Mouse (Mus musculus) midbrain, embryonic 13.5 days (tissue): ENCODE data around the gene Olfr573-ps1. TPM values are rescaled to one million over a fixed set of nuclear protein-coding genes. Genes with fewer than 3 reads are reported as not detected.

ENCODE experiments used
- ATAC-seq: fragments of 200-750 bp; cut with Nextera tagmentation; 2 replicates; pipeline ENCODE4 v1.8.0; 2017; ENCODE audit warnings: mild to moderate bottlenecking, moderate TSS enrichment, moderate library complexity
- H3K27ac ChIP-seq: fragments of 300-500 bp; sonication (generic); 2 replicates; pipeline ENCODE4 v1.5.1; 2015; ENCODE audit warnings: inconsistent platforms, mild to moderate bottlenecking, moderate library complexity
- H3K27me3 ChIP-seq: fragments of 300-500 bp; sonication (generic); 2 replicates; pipeline ENCODE4 v1.6.1; 2015; ENCODE audit warnings: mild to moderate bottlenecking, inconsistent platforms
- H3K36me3 ChIP-seq: fragments of 300-500 bp; sonication (generic); 2 replicates; pipeline ENCODE4 v1.6.1; 2015; ENCODE audit warnings: mild to moderate bottlenecking, inconsistent platforms
- H3K4me1 ChIP-seq: fragments of 300-500 bp; sonication (generic); replicated peaks from 2 replicates; pipeline ENCODE4 v1.6.1; 2015; ENCODE audit warnings: inconsistent platforms
- H3K4me2 ChIP-seq: fragments of 300-500 bp; sonication (generic); replicated peaks from 2 replicates; pipeline ENCODE4 v1.6.1; 2015; ENCODE audit warnings: moderate library complexity, mild to moderate bottlenecking, inconsistent platforms
- H3K4me3 ChIP-seq: fragments of 300-500 bp; sonication (generic); replicated peaks from 2 replicates; pipeline ENCODE4 v1.5.1; 2015; ENCODE audit warnings: mild to moderate bottlenecking, inconsistent platforms
- H3K9ac ChIP-seq: fragments of 300-500 bp; sonication (generic); replicated peaks from 2 replicates; pipeline ENCODE4 v1.6.1; 2015; ENCODE audit warnings: mild to moderate bottlenecking, inconsistent platforms
- H3K9me3 ChIP-seq: fragments of 300-500 bp; sonication (generic); 2 replicates; pipeline ENCODE4 v1.6.1; 2016; ENCODE audit warnings: mild to moderate bottlenecking, inconsistent platforms
- WGBS: fragments of 180-500 bp; shearing (Covaris S2); methylation state at CpG from one replicate; pipeline ENCODE4 v1.1.7; 2015; 5-methylcytosine and 5-hydroxymethylcytosine counted together
- polyA plus RNA-seq: library from polyadenylated mRNA; unstranded; fragments of >200 nt; fragmentation: Nextera tagmentation; extraction: Ambion mirVana; gene quantifications from 2 replicates; pipeline ENCODE4 v1.2.1, GENCODE M21; 2015

The Olfr573-ps1 gene
- polyA plus RNA-seq, result not detected in 2 replicates

GRCm38 (mm10) chr7:102942475-102942874 lies at the start of gene Olfr573-ps1:
Gene Olfr573-ps1 (minus strand): TSS chr7:102942575.
- no peak for ATAC-seq
- Histone ChIP-seq H3K27me3 (no peaks in the 10 kb centered on the region), H3K9me3 (no peaks in the 10 kb centered on the region), H3K4me3 (no peak within 1 kb of the TSS), H3K36me3 (no peaks in the 10 kb centered on the region), H3K4me2 (no peak within 1 kb of the TSS), H3K9ac (no peak within 1 kb of the TSS), H3K4me1 (no peaks in the 10 kb centered on the region), H3K27ac (no peak within 1 kb of the TSS)
- WGBS, result 90% methylated on average over 2 of the region's 2 CpGs

- no peak within 1 kb of the TSS for H3K4me2 ChIP-seq
- no peaks in the 10 kb centered on the region for H3K27me3 ChIP-seq
- no peaks in the 10 kb centered on the region for H3K36me3 ChIP-seq
- no peak for ATAC-seq
- WGBS, result 84% methylated on average over 3 of the region's 3 CpGs
- H3K9ac ChIP-seq, result no peak within 1 kb of the TSS
- peaks cover 2% of the 10 kb centered on the region; the same call in 1 of the 2 replicates for H3K9me3 ChIP-seq
- no peak within 1 kb of the TSS for H3K4me3 ChIP-seq
- no peaks in the 10 kb centered on the region for H3K4me1 ChIP-seq
- no peak within 1 kb of the TSS for H3K27ac ChIP-seq
Measured at GRCm38 (mm10) chr7:102989224-102989623, 46.8 kb upstream of the Olfr573-ps1 start, which contains the start of gene Olfr578. Gene Olfr578 (minus strand): TSS chr7:102989324.

- H3K4me3 ChIP-seq, result no peak within 1 kb of the TSS
- no peak within 1 kb of the TSS for H3K9ac ChIP-seq
- no peaks in the 10 kb centered on the region for H3K9me3 ChIP-seq
- no peaks in the 10 kb centered on the region for H3K36me3 ChIP-seq
- no peak within 1 kb of the TSS for H3K4me2 ChIP-seq
- no peaks in the 10 kb centered on the region for H3K27me3 ChIP-seq
- no peak for ATAC-seq
- H3K27ac ChIP-seq, result no peak within 1 kb of the TSS
- no peaks in the 10 kb centered on the region for H3K4me1 ChIP-seq
- 88% methylated on average over 2 of the region's 2 CpGs for WGBS
Measured at GRCm38 (mm10) chr7:102975843-102976242, 33.5 kb upstream of the Olfr573-ps1 start, which contains the start of gene Olfr577. Gene Olfr577 (minus strand): TSS chr7:102975943.

GRCm38 (mm10) chr7:102974399-102974798 lies 32.0 kb upstream of the Olfr573-ps1 start:
- H3K4me3 ChIP-seq, result no peak overlapping the region
- no peaks in the 10 kb centered on the region for H3K4me1 ChIP-seq
- no peaks in the 10 kb centered on the region for H3K36me3 ChIP-seq
- ATAC-seq, result no peak
- H3K27ac ChIP-seq, result no peak overlapping the region
- 32% methylated on average over 1 of the region's 1 CpGs for WGBS
- H3K9ac ChIP-seq, result no peak overlapping the region
- H3K27me3 ChIP-seq, result no peaks in the 10 kb centered on the region
- no peaks in the 10 kb centered on the region for H3K9me3 ChIP-seq
- H3K4me2 ChIP-seq, result no peak overlapping the region

GRCm38 (mm10) chr7:102962360-102962759 lies 20.0 kb upstream of the Olfr573-ps1 start, which contains the start of gene Olfr576:
Gene Olfr576 (plus strand): TSS chr7:102962660.
- ATAC-seq, result no peak
- H3K36me3 ChIP-seq, result no peaks in the 10 kb centered on the region
- H3K9ac ChIP-seq, result no peak within 1 kb of the TSS
- H3K27me3 ChIP-seq, result no peaks in the 10 kb centered on the region
- WGBS, result 61% methylated on average over 2 of the region's 2 CpGs
- H3K4me3 ChIP-seq, result no peak within 1 kb of the TSS
- H3K4me2 ChIP-seq, result no peak within 1 kb of the TSS
- no peaks in the 10 kb centered on the region for H3K9me3 ChIP-seq
- no peaks in the 10 kb centered on the region for H3K4me1 ChIP-seq
- no peak within 1 kb of the TSS for H3K27ac ChIP-seq

GRCm38 (mm10) chr7:102958593-102958992 lies 16.2 kb upstream of the Olfr573-ps1 start, which contains the start of gene Olfr575:
Gene Olfr575 (minus strand): TSS chr7:102958775.
- H3K9me3 ChIP-seq, result no peaks in the 10 kb centered on the region
- H3K4me3 ChIP-seq, result no peak within 1 kb of the TSS
- H3K4me2 ChIP-seq, result no peak within 1 kb of the TSS
- WGBS, result 74% methylated on average over 1 of the region's 1 CpGs
- no peak within 1 kb of the TSS for H3K9ac ChIP-seq
- no peak within 1 kb of the TSS for H3K27ac ChIP-seq
- H3K4me1 ChIP-seq, result no peaks in the 10 kb centered on the region
- no peaks in the 10 kb centered on the region for H3K27me3 ChIP-seq
- ATAC-seq, result no peak
- no peaks in the 10 kb centered on the region for H3K36me3 ChIP-seq

- H3K9me3 ChIP-seq, result no peaks in the 10 kb centered on the region
- no peak overlapping the region for H3K4me3 ChIP-seq
- H3K4me1 ChIP-seq, result no peaks in the 10 kb centered on the region
- no peak overlapping the region for H3K9ac ChIP-seq
- no peaks in the 10 kb centered on the region for H3K27me3 ChIP-seq
- no peak overlapping the region for H3K4me2 ChIP-seq
- H3K27ac ChIP-seq, result no peak overlapping the region
- no peak for ATAC-seq
- WGBS, result 82% methylated on average over 3 of the region's 3 CpGs
- H3K36me3 ChIP-seq, result no peaks in the 10 kb centered on the region
Measured at GRCm38 (mm10) chr7:102958137-102958536, 15.8 kb upstream of the Olfr573-ps1 start.

GRCm38 (mm10) chr7:102950732-102951131 lies 8.4 kb upstream of the Olfr573-ps1 start:
- ATAC-seq, result no peak
- H3K27ac ChIP-seq, result no peak overlapping the region
- 81% methylated on average over 1 of the region's 1 CpGs for WGBS
- no peak overlapping the region for H3K9ac ChIP-seq
- H3K9me3 ChIP-seq, result no peaks in the 10 kb centered on the region
- H3K36me3 ChIP-seq, result no peaks in the 10 kb centered on the region
- H3K4me2 ChIP-seq, result no peak overlapping the region
- H3K4me1 ChIP-seq, result no peaks in the 10 kb centered on the region
- no peaks in the 10 kb centered on the region for H3K27me3 ChIP-seq
- no peak overlapping the region for H3K4me3 ChIP-seq

GRCm38 (mm10) chr7:102948167-102948566 lies 5.8 kb upstream of the Olfr573-ps1 start, which contains the start of gene Olfr574:
Gene Olfr574 (plus strand): TSS chr7:102948467.
- Histone ChIP-seq H3K4me2 (no peak within 1 kb of the TSS), H3K36me3 (no peaks in the 10 kb centered on the region), H3K4me3 (no peak within 1 kb of the TSS), H3K9ac (no peak within 1 kb of the TSS), H3K9me3 (no peaks in the 10 kb centered on the region), H3K27ac (no peak within 1 kb of the TSS), H3K4me1 (no peaks in the 10 kb centered on the region), H3K27me3 (no peaks in the 10 kb centered on the region)
- 86% methylated on average over 1 of the region's 1 CpGs for WGBS
- no peak for ATAC-seq

- no peak overlapping the region for H3K4me3 ChIP-seq
- H3K4me2 ChIP-seq, result no peak overlapping the region
- no peaks in the 10 kb centered on the region for H3K9me3 ChIP-seq
- ATAC-seq, result no peak
- H3K36me3 ChIP-seq, result no peaks in the 10 kb centered on the region
- H3K27me3 ChIP-seq, result no peaks in the 10 kb centered on the region
- H3K9ac ChIP-seq, result no peak overlapping the region
- 97% methylated on average over 1 of the region's 1 CpGs for WGBS
- H3K27ac ChIP-seq, result no peak overlapping the region
- H3K4me1 ChIP-seq, result no peaks in the 10 kb centered on the region
Measured at GRCm38 (mm10) chr7:102943417-102943816, 1.0 kb upstream of the Olfr573-ps1 start.

- no peaks in the 10 kb centered on the region for H3K36me3 ChIP-seq
- no peaks in the 10 kb centered on the region for H3K9me3 ChIP-seq
- no peak overlapping the region for H3K9ac ChIP-seq
- H3K27me3 ChIP-seq, result no peaks in the 10 kb centered on the region
- H3K27ac ChIP-seq, result no peak overlapping the region
- H3K4me3 ChIP-seq, result no peak overlapping the region
- H3K4me2 ChIP-seq, result no peak overlapping the region
- no peaks in the 10 kb centered on the region for H3K4me1 ChIP-seq
- no peak for ATAC-seq
- 74% methylated on average over 3 of the region's 3 CpGs for WGBS
Measured at GRCm38 (mm10) chr7:102927105-102927504, 15.3 kb downstream of the Olfr573-ps1 start.

- H3K9me3 ChIP-seq, result no peaks in the 10 kb centered on the region
- H3K4me3 ChIP-seq, result no peak within 1 kb of the TSS
- no peak within 1 kb of the TSS for H3K27ac ChIP-seq
- no peak for ATAC-seq
- H3K36me3 ChIP-seq, result no peaks in the 10 kb centered on the region
- no peak within 1 kb of the TSS for H3K9ac ChIP-seq
- H3K4me2 ChIP-seq, result no peak within 1 kb of the TSS
- H3K4me1 ChIP-seq, result no peaks in the 10 kb centered on the region
- WGBS, result 72% methylated on average over 1 of the region's 1 CpGs
- no peaks in the 10 kb centered on the region for H3K27me3 ChIP-seq
Measured at GRCm38 (mm10) chr7:102924109-102924508, 18.3 kb downstream of the Olfr573-ps1 start, which contains the start of gene Olfr572. Gene Olfr572 (plus strand): TSS chr7:102924409.

GRCm38 (mm10) chr7:102919632-102920031 lies 22.7 kb downstream of the Olfr573-ps1 start:
- H3K36me3 ChIP-seq, result no peaks in the 10 kb centered on the region
- H3K4me2 ChIP-seq, result no peak overlapping the region
- 23% methylated on average over 1 of the region's 1 CpGs for WGBS
- H3K4me3 ChIP-seq, result no peak overlapping the region
- H3K27me3 ChIP-seq, result no peaks in the 10 kb centered on the region
- no peaks in the 10 kb centered on the region for H3K4me1 ChIP-seq
- H3K27ac ChIP-seq, result no peak overlapping the region
- no peaks in the 10 kb centered on the region for H3K9me3 ChIP-seq
- peak; percentile 85 for ATAC-seq
- no peak overlapping the region for H3K9ac ChIP-seq
